Mouse (Mus musculus) right cerebral cortex, adult 2 months (tissue): ENCODE data around the gene Zhx3.

ENCODE experiments used
- DNase-seq, 2 experiments: peaks; one replicate each; pipeline ENCODE4 v3.0.0; 2021 to 2022; ENCODE audit warnings: low spot score in 2 of 2

Zhx3 gene

DNA sequence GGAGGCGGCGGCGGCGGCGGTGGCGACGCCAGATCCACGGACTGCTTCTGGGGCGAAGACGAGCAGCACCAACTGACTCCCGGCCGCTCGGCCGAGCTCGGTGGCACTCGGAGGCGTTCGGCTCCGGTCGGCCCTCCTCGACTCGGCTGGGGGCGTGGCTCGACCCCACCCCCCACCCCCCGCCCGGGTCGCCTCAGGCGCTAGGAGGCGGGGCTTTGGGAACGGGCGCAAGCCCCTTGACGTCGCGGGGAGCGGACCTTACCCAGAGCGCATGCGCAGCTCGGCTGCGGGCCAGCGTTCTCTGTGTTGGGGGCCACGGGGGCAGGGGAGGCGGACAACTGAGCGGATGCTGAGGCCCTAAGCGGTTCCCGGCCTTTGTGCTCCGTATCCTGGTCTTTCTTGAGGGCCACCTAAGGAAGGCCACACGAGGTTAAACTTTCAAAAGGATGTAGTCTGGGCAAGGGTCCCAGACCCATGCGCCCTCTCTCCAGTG lies at the start of gene Zhx3:
Gene Zhx3 (minus strand): TSS at position 109 of the 493 bp plus-strand sequence.
- DNase-seq, result peak; percentile 85 to 86

DNA sequence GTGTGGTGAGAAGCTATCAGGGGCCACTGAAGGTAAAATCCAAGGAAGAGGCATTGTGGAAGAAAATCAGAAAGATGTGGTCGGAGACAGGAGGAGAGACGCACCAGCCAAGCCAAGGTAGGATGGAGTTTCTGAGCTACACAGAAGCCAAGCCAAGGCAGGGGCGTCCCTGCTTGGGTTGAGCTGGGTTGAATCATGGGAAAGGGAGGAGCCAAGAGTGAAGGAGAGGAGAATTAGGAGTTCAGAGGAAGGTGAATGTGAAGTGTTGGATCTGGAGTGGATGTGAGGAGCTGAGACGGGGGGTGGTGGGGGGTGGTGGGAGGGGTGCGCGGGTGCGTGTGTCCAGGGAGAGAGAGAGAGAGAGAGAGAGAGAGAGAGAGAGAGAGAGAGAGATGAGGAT lies 48.5 kb upstream of the Zhx3 start:
- DNase-seq, result no peak

DNA sequence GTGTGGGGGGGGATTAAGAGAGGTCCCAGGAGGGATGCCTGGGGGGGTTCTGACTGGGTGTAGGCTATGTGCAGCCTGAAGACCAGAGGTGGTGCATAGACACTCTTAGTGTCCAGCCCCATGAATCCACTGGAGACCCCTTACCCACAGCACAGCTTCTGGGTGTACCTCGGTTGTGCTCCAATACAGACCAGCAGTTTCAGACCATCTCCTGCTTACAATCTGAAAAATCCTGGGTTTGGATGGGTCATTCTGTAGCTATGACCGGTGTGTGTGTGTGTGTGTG lies 46.1 kb upstream of the Zhx3 start:
- no peak for DNase-seq

DNA sequence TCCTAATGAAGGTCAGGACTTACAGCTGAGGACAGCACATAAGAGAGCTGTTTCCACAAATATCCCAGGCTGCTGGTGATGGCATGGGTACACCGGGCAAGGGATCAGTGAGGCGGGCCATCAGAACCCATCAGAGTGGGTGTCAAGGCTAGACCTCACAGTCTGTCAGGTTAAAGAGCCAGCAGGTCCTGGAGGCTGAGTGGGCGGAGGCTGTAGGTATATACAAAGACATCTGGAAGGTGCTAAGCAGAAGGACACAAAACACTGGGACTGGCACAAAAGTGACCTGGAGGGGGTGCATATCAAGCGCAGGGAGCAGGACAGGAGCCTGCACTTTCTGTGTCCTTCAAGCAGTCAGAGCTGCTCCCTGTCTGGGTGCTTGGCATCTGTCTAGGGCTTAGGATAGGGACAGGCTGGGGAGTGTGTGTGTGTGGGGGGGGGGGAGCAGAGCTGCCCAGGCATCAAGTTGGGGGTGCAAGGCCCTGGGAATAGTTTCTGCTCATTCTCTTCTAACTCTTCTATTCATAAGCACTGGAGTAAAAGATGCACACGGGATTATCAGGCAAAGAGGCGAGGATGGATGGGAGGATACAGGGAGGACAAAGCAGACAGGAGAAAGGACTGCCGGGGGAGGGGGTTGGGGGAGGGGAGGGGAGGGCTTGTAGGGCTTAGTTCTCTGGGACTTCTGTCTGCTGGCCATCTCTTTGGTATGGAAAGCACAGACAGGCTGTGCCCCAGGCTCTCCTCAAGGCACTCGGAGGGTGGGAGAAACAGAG lies 45.5 kb upstream of the Zhx3 start:
- no peak for DNase-seq

DNA sequence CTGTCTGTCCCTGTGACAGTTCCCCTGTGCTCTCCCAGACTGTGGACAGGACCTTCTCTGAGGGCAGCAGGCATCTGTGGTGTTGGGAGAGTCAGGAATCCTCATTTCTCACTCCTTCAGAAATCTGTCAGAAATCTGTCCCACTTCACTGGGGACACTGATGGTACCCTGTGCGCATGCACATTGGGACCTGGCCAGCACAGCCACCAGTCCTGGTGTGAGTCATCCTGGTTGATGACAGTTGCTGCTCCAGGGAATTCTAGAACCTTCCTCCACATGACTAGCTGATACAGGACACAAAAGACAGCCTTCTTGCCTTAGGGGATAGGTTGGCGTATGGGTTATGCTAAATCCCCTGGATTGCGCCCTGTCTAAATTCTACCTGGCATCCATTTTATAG lies 44.5 kb upstream of the Zhx3 start:
- no peak for DNase-seq

DNA sequence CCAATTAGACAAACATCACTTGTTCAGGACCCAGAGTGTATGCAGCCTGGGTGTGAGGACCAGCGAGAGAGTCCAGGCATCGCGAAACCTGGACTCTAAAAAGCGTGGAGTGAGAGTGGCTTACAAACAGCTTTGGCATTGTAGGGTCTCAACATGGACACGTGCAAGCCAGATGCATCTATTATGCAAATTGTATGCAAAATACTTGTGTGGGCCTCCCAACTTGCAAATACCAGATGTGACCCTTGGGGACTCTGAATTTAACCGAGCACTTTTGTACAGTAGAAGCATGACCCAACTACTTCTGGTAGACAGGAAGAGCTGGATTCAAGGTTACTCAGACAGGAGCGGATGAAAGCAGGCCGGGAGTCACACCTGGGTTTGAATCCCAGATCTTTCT lies 43.9 kb upstream of the Zhx3 start:
- DNase-seq, result no peak

DNA sequence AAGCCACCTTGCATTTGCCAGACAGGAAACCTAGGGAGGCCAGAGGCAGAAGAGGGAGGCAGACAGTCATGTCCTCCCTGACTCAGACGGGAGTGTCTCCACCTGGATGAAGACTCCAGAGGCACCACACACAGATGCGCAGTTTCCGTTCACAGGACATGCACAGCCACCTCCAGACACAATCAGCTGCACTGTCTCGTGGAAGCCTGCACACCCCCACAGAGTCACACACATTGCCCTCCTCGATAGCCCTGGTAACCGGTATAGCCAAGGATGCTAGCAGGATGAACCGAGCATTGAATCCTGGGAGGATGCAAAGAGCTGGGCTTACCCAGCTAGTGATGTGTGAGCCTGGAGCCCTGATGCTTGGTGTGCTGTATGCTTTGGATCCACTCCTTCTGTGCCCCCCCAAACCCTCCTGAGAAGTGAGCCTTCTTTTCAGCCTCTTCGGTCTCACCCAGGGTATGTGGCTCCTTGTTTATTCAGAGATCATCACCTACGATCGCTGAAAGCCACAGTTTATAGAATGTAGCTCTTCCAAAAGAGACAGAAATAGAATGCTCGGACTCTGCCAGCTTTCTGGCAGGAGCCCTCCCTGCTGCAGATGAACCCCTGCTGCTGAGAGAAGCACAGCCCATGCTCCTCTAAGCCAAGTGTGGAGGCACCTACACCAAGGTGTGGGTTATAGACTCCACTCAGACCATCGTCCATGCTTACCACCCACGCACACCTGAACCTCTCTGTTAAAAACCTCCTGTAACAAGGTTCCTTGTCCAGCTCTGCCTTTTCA lies 43.2 kb upstream of the Zhx3 start:
- DNase-seq, result peak in 1 of 2 experiments; percentile 40

DNA sequence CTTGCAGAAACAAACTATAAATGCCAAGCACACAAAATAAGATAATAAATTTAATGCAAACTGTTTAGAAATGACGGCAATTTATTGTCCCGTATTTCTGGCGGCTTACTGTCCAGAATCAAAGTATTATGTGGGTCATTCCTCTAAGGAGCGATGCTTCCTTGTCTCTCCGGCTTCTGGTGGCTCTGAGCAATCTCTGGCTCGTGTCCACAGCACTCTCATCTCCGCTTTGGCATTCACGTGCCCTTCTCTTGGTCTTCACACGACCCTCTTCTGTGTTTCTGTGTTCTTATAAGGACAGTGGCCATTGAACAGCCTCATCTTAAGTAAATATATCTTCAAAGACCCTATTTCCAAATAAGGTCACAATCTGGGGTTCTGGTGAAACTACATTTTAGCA lies 41.9 kb upstream of the Zhx3 start:
- no peak for DNase-seq

DNA sequence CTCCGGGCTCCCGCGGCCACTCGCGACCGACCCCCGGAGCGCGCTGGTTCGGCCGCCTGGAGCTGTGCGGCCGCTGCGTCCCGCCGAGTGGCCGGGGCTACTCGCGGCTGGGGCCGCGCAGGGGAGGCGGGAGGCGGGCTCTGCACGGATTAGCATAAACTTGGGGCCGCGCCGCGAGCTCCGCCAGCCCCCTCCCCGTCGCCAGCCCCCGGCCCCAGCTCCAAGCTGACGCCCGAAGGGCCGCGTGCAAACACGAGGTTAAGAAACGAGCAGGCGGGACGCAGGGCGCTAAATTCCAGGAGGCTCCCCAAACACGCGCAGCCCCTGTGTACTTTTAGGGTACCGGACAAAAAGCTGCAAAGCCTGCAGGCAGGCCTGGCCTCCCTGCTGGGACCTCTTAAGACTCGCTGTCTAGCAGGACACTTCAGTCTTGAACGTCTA lies 39.5 kb upstream of the Zhx3 start, which contains the start of gene Emilin3:
Gene Emilin3 (minus strand): TSS at position 98 of the 441 bp plus-strand sequence.
- no peak for DNase-seq

DNA sequence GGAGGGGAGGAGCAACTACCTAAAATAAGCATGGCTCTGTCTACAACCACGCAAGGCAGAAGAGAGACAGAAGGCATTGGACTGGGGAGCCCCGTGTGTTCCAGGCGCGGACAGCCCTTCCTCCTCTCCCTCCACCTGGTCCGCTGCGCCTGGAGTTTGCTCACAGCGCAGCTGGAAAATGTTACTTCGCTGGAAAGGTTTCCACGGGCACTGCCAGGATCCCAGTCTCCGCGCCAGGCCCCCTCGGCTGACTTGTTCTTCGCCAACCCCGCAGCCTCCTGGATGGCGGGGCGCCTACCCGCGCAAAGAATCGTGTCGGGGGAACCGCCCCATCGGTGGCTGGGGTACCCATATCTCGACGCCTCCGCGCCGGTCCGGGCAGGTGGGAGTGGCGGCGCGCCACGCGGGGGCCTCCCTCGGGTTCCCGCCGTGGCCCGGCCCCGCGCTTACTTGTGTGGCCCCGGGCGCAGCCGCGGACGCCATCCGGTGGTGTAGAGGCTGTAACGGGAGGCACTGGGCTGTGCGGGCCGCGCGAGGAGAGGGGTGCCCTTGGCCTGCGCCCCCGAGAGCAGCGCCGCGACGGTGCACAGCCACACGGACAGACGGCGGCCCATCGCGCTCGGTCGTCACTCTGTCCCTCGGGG lies 38.9 kb upstream of the Zhx3 start:
- DNase-seq, result no peak

DNA sequence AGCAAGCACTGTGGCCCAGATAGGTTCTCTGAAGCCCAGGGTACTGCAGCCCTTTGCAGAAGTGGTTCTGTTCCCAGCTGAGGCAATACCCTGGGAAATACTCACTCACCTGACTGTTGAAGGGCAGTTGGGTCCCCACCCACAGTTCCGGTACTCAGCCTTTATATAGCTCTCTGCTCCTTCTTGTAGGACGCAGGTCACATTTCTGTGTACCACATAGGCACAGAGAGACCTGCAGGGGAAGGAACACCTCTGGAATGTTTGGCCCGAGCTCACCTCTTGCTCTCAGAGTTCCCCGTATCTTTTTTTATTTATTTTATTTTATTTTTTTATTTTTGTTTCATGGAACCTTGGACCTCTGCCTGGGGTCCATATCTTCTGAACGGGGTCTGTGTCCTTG lies 37.8 kb upstream of the Zhx3 start:
- DNase-seq, result no peak

DNA sequence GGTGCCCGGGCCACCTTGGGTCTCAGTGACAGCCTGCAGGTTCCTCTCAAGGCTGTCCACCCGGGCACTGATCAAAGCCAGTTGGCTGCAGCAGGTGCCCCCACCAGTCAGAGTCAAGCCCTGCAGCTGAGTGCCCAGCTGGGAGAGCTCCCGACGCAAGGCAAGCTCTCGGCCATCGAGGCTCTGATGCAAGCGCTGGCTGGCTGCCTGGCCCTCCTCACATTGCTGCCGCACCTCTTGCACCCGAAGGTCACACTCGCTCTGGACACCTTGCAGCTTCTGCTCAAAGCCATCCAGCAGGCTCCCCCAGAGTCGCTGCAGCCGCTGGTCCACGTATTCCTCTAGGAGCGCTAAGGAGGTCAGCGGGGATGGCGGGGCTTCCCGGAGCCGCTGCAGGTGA lies 35.8 kb upstream of the Zhx3 start:
- no peak for DNase-seq

DNA sequence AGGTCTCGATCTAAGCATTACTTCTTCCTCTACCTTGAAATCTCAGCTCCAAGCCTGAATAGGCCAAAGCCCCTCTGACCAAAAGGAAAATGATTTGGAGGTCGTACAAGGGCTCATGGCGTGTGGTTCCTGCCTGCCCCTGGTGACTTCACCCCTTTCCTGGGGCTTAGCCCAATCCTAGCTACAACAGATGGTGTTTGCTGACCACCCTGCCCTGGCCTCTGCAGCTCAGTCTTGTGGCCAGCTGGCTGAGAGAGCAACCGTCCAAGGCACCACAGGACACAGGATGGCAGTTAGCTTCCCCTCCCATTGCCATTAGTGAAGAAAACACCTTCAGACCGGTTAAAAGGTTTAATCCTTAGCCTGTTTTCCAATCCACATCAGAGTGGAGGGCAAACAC lies 33.3 kb upstream of the Zhx3 start:
- no peak for DNase-seq

DNA sequence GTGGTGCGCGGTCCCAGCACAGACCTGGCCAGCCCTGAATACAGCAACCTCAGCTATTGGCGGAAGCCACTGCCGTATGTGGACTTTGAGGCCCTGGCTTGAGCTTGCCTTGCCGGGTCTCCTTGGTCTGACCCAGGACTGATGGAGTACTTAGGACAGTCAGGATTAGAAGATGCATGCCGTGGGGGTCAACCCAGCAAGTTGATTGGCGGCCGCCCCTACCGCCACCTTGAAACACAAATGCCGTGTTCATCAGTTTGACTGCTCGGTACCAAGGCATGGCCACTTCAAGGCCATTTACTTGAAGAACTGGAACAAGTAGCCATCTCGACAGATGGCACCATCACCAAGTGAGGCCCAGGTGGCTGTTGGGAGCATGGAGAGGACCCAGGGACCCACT lies 32.5 kb upstream of the Zhx3 start:
- no peak for DNase-seq

DNA sequence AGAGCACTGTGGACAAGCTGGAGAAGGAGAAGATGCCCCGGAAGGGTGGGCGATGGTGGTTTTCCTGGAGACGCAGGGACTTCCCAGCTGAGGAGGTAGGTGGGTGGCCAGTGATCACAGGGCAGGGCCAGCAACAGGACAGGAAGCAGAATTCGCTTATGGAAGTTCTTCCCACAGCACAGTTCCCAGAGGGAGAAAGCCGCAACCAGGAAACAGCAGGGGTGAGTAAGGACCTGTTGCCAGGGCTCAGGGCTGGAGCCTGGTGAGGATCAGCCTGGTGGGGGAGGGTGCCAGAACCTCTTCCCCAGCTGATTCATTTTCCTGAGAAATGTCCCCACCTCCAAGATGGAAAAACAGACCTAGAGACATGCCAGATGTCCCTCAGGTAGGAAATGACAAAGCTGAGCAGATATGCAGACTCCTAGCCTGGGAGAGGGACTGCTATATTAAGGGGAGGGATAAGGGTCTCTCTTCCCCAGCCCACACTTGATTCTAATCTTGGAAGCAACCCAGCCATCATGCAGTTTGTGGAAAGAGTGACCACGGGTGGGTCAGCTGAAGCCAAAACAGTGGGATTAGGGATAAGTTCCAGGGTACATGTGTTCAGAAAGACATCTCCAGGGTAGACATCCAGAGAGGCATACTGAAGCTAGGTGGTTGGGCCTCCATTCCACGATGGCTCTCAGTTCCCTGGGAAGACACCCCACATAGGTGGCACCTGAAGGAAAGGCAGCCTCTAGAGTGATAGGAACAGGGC lies 29.0 kb upstream of the Zhx3 start:
- DNase-seq, result no peak

DNA sequence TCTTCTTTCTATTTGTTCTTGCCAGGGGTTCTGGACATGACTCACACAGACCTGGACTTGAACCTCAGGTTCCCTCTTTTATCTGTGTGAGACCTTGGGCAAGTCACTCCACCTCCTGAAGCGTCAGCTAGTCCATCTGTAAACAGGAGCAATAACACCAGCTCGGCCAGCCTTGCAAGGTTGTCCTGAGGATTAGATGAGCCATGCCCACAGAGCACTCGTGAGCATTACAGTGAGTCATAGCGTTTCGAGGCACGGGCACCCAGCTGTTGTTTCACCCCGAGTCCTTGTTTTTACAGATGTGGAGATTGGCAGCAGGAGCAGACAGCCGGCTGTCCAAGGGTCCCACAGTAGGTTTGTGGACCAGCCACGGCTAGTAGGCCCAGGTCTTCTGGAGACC lies 18.9 kb upstream of the Zhx3 start:
- DNase-seq, result no peak

DNA sequence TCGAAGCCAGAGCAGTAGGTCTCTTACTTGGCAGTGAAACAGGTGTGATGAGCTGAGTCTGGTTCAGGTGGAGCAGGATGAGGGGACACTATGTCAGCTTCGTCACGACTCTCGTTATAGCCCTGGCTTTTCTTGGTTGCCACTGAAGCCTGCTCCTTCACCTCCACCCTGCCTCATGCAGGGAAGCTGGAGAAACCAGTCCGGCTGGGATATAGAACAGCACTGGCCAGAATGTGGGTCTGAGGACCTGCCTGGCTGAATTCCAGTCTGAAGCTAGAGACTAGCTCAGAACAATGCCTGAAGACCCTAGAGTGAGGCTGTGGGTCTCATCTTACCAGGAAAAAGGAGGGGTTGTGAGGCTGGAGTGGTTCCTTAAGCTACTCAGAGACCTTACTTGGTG lies 18.2 kb upstream of the Zhx3 start:
- no peak for DNase-seq

DNA sequence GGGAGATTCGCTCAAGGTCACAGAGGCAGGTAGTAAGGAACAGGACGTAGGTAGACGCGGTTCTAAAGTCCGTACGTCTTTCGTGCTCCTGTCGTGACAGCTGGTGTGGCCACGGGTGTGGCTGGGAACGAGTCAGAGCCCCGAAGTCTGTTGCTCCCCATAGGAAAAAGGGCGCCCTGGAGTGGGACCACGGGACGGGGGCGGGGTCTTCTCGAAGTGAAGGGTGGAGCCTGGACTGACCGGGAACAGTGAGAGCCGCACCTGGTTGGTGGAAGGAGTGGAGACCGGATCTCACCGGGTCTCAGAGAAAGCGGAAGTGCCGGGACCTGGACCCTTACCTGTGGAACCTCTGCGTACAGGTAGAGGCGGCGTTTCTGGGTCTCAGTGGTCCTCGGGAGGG lies 15.1 kb upstream of the Zhx3 start:
- no peak for DNase-seq

DNA sequence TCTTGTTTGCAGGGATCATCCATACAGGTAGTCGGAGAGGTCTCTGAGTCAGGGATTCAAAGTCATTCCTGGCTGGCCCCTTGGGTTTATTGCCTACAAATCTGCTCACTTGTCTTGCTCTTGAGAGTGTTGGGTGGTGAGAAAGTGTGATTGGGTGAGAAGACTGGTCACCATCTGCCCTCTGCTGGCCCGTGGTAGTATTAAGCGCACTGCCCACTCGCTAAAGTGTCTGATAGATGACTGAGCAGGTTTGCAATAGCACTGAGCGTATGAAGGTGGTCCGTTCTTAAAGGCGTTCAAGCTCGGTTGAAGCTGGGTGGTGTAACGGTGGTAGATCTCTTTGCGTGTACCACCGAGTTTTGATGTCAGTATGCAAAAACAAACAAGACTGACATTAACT lies 14.5 kb upstream of the Zhx3 start:
- peak; percentile 88 to 93 for DNase-seq

DNA sequence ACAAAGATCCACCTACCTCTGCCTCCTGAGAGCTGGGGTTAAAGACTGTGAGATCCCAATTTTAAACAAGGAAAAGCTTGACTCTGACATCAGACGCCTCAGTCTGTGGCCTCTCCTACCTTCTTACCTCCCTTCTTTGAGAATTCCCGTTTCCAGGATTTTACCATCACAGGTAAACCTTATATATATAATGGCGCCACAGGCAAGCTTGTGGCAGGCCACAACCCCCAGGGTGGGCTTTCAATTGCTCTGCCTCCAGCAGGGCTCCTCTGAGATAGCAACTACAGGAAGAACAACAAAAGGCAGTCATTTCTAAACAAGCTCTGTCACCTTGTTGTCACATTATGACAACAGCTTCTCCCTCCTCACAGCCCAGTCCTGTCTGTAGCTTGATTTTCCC lies 13.4 kb upstream of the Zhx3 start:
- DNase-seq, result no peak

DNA sequence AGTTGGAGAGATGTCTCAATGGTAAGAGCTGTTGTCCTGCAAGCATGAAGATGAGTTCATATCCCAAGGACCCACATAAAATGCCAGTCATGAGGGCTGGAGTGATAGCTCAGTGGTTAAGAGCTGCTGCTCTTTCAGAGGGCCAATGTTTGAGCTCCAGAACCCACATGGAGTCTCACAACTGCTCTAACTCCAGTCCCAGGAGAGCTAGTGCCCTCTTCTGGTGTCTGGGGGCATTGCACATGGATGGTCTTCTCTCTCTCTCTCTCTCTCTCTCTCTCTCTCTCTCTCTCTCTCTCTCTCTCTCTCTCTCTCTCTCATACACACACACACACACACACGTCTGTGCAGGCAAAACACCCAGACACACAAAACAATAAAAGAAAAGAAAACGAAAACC lies 12.0 kb upstream of the Zhx3 start:
- peak in 1 of 2 experiments; percentile 26 for DNase-seq

DNA sequence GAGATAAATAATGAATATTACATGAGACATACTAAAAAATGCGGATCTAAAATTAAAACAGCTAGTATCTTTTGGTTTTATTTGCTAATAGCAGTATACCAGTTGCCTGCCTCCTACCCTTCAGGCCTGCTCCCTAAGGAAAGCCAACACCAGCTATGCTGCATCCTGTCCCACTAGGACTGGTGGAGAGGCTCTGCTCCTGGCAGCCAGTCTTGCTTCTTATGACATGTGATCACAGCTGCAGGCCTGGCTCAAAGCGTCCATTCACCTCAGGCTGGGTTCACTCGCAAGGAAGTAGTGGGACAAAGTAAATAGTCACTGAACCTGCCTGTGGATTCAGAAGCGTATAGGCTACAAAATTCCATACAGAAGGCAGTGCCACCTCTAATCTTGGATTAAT lies 11.1 kb upstream of the Zhx3 start:
- DNase-seq, result no peak
